Mouse (Mus musculus) cerebellum, adult 2 months (tissue): ENCODE measurements around the gene Cdiptos. TPM values are rescaled to one million over a fixed set of nuclear protein-coding genes. Genes with fewer than 3 reads are reported as not detected.

Experiments used
- DNase-seq, 2 experiments: peaks; one replicate each; pipeline ENCODE4 v3.0.0; 2021
- H3K27ac ChIP-seq: fragments of 200-500 bp; 2 replicates; pipeline ENCODE4 v1.5.1; 2012; ENCODE audit warnings: low read length, control low read depth, inconsistent platforms; ENCODE audit not compliant: insufficient read depth
- H3K27me3 ChIP-seq: fragments of 200-500 bp; 2 replicates; pipeline ENCODE4 v1.6.1; 2012; ENCODE audit warnings: inconsistent platforms, mild to moderate bottlenecking, low read length, moderate library complexity; ENCODE audit not compliant: control insufficient read depth, insufficient read depth
- H3K4me1 ChIP-seq: fragments of 200-500 bp; 2 replicates; pipeline ENCODE4 v1.6.1; 2011; ENCODE audit warnings: low read length; ENCODE audit not compliant: control insufficient read depth, insufficient read depth
- H3K4me3 ChIP-seq: fragments of 200-500 bp; replicated peaks from 2 replicates; pipeline ENCODE3; 2011; ENCODE audit warnings: mild to moderate bottlenecking, low read depth, low read length, control low read depth; ENCODE audit not compliant: insufficient read depth
- CTCF ChIP-seq: fragments of 200-500 bp; IDR thresholded peaks from 2 replicates; pipeline ENCODE4 v1.5.1; 2011; ENCODE audit warnings: low read depth, mild to moderate bottlenecking, control low read depth, low read length, moderate library complexity, borderline replicate concordance; ENCODE audit not compliant: insufficient read depth
- POLR2A ChIP-seq: fragments of 200-500 bp; IDR thresholded peaks from 2 replicates; pipeline ENCODE4 v1.6.1; 2011; ENCODE audit warnings: low read length, control low read depth, borderline replicate concordance; ENCODE audit not compliant: insufficient read depth
- WGBS: fragments of 180-500 bp; shearing (Covaris S2); methylation state at CpG from one replicate; pipeline ENCODE4 v1.1.7; 2018; 5-methylcytosine and 5-hydroxymethylcytosine counted together
- polyA plus RNA-seq: library from polyadenylated mRNA; depleted of rRNA; stranded (reverse); fragments of >200 nt; gene quantifications from 2 replicates; pipeline ENCODE4 v1.2.3, GENCODE M21; 2012

The Cdiptos gene
- polyA plus RNA-seq, 1 experiment: 0.92 TPM

DNA sequence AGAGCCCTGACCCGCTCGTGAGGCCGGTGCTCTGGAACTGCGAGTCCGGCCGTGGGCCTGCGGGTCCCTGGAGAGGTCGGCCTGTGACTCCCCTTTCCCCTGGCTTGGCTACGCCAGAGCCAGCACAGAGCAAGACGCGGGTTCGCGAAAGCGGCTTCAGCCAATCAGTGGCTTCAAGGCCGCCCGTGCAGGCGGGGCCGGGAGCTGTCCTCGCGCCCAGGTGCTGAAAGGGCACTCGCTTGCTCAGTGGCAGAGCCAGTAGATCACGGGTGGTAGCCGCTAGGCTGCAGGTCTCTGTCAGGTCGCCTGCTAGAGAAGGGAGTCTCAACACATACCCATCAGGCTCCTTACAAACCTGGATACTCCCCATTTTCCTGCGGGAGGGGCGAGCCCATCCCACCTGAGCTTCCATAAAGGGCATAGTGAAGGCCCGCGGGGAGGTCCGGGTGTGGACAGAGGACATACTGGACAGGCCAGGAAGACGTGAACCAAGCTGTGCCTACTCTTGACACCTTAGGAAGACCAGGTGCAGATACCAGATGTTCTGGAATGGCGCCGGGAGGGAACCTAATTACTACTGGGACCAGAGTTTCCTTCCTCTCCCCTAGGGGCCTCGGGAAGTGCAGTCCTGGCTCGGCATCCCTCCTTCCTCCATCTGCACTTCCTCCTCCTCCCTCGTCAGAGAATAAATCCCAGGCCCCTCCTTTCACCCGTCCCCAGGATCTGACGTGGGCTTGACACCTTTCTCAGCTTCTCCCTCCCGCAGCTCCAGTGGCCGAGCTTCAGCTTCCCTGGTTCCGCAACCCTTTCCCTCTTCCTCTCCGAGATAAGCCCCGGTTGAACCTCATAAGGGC is 25.9 kb downstream of the Cdiptos start, which contains the start of gene Sez6l2:
TSS of gene Sez6l2 (plus strand) at position 771 of the 854 bp plus-strand sequence.
- Histone ChIP-seq H3K27me3 (no peaks in the 10 kb centered on the region), H3K27ac (peak within 1 kb of the TSS; percentile 96), H3K4me1 (peaks cover 21% of the 10 kb centered on the region), H3K4me3 (peak within 1 kb of the TSS; percentile 84)
- peak; percentile 88 for TF ChIP-seq POLR2A
- no peak; the same call in 1 of the 2 replicates for TF ChIP-seq CTCF
- DNase-seq: peak; percentile 94
- under 1% methylated on average over 42 of the region's 42 CpGs for WGBS

DNA sequence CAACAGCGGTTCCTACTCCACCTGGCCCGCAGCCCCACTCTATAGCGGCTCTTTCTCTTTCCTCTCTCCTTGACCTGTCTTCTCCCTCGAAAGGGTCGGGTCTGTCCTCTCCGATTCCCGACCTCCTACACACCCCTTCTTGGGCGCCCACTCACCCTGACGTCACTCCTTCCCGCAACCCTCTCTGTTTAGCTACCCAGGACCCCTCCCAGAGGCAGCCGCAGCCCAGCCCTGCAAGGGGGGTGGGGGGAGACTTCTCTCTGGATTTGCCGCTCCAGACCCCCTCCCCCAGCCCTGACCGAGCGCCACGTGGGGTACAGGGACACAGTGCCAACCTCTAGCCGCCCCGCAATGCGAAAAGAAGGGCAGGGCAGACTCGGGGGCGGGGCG is 26.5 kb downstream of the Cdiptos start, which contains the start of gene Asphd1:
TSS of gene Asphd1 (minus strand) at position 180 of the 390 bp plus-strand sequence.
- Histone ChIP-seq H3K4me3 (peak within 1 kb of the TSS; percentile 84), H3K27me3 (no peaks in the 10 kb centered on the region), H3K27ac (peak within 1 kb of the TSS; percentile 96), H3K4me1 (peaks cover 15% of the 10 kb centered on the region)
- DNase-seq: no peak
- 1% methylated on average over 20 of the region's 21 CpGs for WGBS
- no peak for TF ChIP-seq POLR2A
- no peak for TF ChIP-seq CTCF

- no peaks in the 10 kb centered on the region for H3K27me3 ChIP-seq
- DNase-seq: peak in 1 of 2 experiments; percentile 51
- TF ChIP-seq CTCF (no peak), POLR2A (no peak)
- peak overlapping the region; percentile 96 for H3K27ac ChIP-seq
- WGBS: 65% methylated on average over 10 of the region's 10 CpGs
- H3K4me1 ChIP-seq: peaks cover 15% of the 10 kb centered on the region
- H3K4me3 ChIP-seq: peak overlapping the region; percentile 84
Observed at GRCm38 (mm10) chr7:126948626-126949025, 27.3 kb downstream of the Cdiptos start.

DNA sequence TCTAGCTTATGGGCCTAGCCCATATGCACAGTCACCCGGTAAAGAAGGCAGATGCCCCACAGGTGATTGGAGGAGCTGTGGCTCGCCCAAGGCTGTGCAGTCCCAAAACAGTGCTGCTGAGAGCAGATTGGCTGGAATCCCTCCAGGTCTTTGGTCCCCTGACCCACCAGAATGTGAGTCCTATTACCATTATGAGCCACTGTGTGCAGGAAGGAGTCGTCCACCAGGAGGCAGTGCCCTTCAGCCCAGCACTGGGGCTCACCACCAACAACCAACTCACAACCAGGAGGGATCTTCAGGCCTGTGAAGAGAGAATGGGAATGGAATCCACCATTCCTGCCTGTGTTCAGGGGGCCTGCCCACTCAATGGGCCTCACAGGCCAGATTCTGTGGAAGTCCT is 29.4 kb downstream of the Cdiptos start:
- WGBS: 13% methylated on average over 3 of the region's 3 CpGs
- H3K27ac ChIP-seq: no peak overlapping the region
- TF ChIP-seq CTCF: peak; percentile 77; the same call in 1 of the 2 replicates
- no peak for TF ChIP-seq POLR2A

GRCm38 (mm10) chr7:126941801-126942200 is 34.1 kb downstream of the Cdiptos start:
- WGBS: 62% methylated on average over 5 of the region's 5 CpGs
- DNase-seq: no peak
- peak overlapping the region; percentile 11 for H3K4me3 ChIP-seq
- no peaks in the 10 kb centered on the region for H3K27me3 ChIP-seq
- peak overlapping the region; percentile 61 for H3K27ac ChIP-seq
- H3K4me1 ChIP-seq: peaks cover 3% of the 10 kb centered on the region; the same call in 1 of the 2 replicates
- TF ChIP-seq POLR2A (no peak), CTCF (no peak)

More for the DNA sequence above, 29.4 kb downstream of the Cdiptos start:
- peak; percentile 48 to 49 for DNase-seq
- no peak overlapping the region for H3K4me3 ChIP-seq
- no peaks in the 10 kb centered on the region for H3K27me3 ChIP-seq
- H3K4me1 ChIP-seq: peaks cover 10% of the 10 kb centered on the region; the same call in 1 of the 2 replicates

GRCm38 (mm10) chr7:126941171-126941570 is 34.7 kb downstream of the Cdiptos start:
- WGBS: 54% methylated on average over 6 of the region's 6 CpGs
- Histone ChIP-seq H3K27me3 (no peaks in the 10 kb centered on the region), H3K4me1 (peaks cover 3% of the 10 kb centered on the region; the same call in 1 of the 2 replicates), H3K4me3 (no peak overlapping the region), H3K27ac (no peak overlapping the region; the same call in 1 of the 2 replicates)
- no peak for TF ChIP-seq POLR2A
- TF ChIP-seq CTCF: no peak
- DNase-seq: no peak

DNA sequence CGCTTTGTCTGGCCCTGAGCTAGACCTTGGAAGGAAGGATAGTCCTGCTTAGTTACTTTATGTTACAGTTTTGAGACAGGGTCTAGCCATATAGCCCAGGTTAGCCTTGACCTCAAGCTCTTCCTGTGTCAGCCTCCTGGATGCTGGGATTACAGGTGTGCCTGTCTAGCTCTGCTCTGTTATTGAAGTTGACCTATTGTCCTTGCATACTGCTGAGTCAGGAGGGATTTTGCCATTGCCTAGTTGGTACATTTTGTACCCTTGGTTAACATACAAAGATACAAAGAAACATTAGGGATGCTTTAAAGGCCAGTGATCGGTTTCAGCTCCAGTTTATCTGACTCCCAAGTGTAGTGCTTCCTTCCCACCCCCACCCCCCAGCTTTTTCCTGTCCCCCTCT is 43.2 kb downstream of the Cdiptos start:
- TF ChIP-seq POLR2A: no peak
- TF ChIP-seq CTCF: no peak
- H3K27me3 ChIP-seq: no peaks in the 10 kb centered on the region
- no peaks in the 10 kb centered on the region; the same call in 1 of the 2 replicates for H3K4me1 ChIP-seq
- DNase-seq: no peak
- H3K27ac ChIP-seq: no peak overlapping the region
- WGBS: 94% methylated on average over 2 of the region's 2 CpGs
- no peak overlapping the region for H3K4me3 ChIP-seq
